Mouse (Mus musculus): ENCODE measurements at regions not wholly inside any gene's neighbourhood (a gene's known extent, or its start where the extent isn't known, plus 50 kb on each side); places are given as distances from the start of the nearest gene placed in this dataset.

GRCm38 (mm10) chr8:34473301-34473700 is 361.8 kb upstream of the Gm10131 start:
- TF ChIP-seq CTCF (IDR thresholded peaks at IDR 0.05; ENCODE audit: control insufficient read depth, insufficient read depth, insufficient replicate concordance, low read depth, low read length): no peak
- TF ChIP-seq POLR2A (IDR thresholded peaks at IDR 0.05; ENCODE audit: control insufficient read depth, low read depth, low read length): no peak

Measured in testis, adult 2 months (tissue).